Mouse (Mus musculus): ENCODE results near the gene Zfp354a.

DNA sequence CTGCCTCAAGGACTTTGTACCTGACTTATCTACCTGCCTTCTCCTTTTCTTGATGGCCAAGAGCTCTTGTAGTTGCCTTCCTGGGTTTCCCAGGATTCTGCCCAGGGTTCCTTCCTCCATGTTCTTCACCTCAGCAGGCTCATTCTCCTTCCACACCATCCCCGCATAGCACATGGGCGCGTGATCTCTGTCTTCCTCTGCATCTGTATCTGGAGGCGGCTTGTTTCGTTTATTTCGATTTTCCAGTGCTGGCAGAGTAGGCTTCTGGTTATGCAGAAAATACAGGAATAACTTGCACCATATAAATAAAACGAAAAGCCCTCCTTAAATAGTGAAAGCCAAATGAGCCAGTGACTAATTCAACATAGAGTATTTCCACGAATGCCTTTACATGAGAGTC is 4.8 kb downstream of the Zfp354a start:
- no peak for TF ChIP-seq CTCF (IDR thresholded peaks at IDR 0.05; ENCODE audit: low read depth, low read length)
- no peak for TF ChIP-seq POLR2A (IDR thresholded peaks at IDR 0.05; ENCODE audit: extremely low read depth, insufficient read depth, low read length)
